Mouse (Mus musculus) intestine, embryonic 15.5 days (tissue): ENCODE data around the gene Cdca7. TPM values are rescaled to one million over a fixed set of nuclear protein-coding genes. Genes with fewer than 3 reads are reported as not detected.
A peak's percentile ranks its signal among the peaks of the same experiment; 100 is the strongest.

Source experiments
- ATAC-seq: fragments of 200-750 bp; cut with Nextera tagmentation; 2 replicates; pipeline ENCODE4 v1.8.0; 2017; ENCODE audit warnings: moderate TSS enrichment, moderate library complexity
- H3K27ac ChIP-seq: fragments of 300-500 bp; sonication (generic); 2 replicates; pipeline ENCODE4 v1.5.1; 2015; ENCODE audit warnings: mild to moderate bottlenecking, inconsistent platforms
- H3K27me3 ChIP-seq: fragments of 300-500 bp; sonication (generic); replicated peaks from 2 replicates; pipeline ENCODE4 v1.6.1; 2015; ENCODE audit warnings: inconsistent platforms
- H3K36me3 ChIP-seq: fragments of 300-500 bp; sonication (generic); 2 replicates; pipeline ENCODE4 v1.6.1; 2015; ENCODE audit warnings: inconsistent platforms
- H3K4me1 ChIP-seq: fragments of 300-500 bp; sonication (generic); replicated peaks from 2 replicates; pipeline ENCODE4 v1.6.1; 2015; ENCODE audit warnings: inconsistent platforms
- H3K4me2 ChIP-seq: fragments of 300-500 bp; sonication (generic); replicated peaks from 2 replicates; pipeline ENCODE4 v1.6.1; 2015; ENCODE audit warnings: mild to moderate bottlenecking, inconsistent platforms
- H3K4me3 ChIP-seq: fragments of 300-500 bp; sonication (generic); replicated peaks from 2 replicates; pipeline ENCODE4 v1.5.1; 2015; ENCODE audit warnings: inconsistent platforms
- H3K9ac ChIP-seq: fragments of 300-500 bp; sonication (generic); 2 replicates; pipeline ENCODE4 v1.6.1; 2015; ENCODE audit warnings: inconsistent platforms
- H3K9me3 ChIP-seq: fragments of 300-500 bp; sonication (generic); 2 replicates; pipeline ENCODE4 v1.6.1; 2016; ENCODE audit warnings: inconsistent platforms
- WGBS: fragments of 180-500 bp; shearing (Covaris S2); methylation state at CpG from one replicate; pipeline ENCODE4 v1.1.7; 2015; 5-methylcytosine and 5-hydroxymethylcytosine counted together
- polyA plus RNA-seq: library from polyadenylated mRNA; unstranded; fragments of >200 nt; fragmentation: Nextera tagmentation; extraction: Ambion mirVana; gene quantifications from 2 replicates; pipeline ENCODE4 v1.2.1, GENCODE M21; 2015

Cdca7 gene
- polyA plus RNA-seq, 1 experiment from 2014 or later, result 125 TPM

DNA sequence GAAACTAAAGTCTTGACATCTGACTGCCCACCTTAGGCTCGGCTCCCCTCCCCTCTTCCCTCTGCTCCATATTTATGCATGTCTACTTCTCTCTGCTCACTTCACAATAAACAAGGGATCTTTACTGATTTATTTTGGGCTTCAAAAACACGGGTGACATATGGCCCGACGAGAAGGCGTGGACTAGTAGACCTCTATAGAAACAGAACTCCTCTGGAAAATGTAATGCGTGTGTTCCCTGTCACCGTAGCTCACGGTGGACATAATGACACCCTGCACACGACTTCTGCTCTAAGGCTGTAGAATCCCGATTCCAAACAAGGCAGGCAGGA, 53.0 kb downstream of the Cdca7 start:
- WGBS, result 52% methylated on average over 10 of the region's 10 CpGs
- Histone ChIP-seq H3K27me3 (no peaks in the 10 kb centered on the region), H3K9ac (no peak overlapping the region), H3K27ac (no peak overlapping the region), H3K4me3 (no peak overlapping the region), H3K4me2 (no peak overlapping the region), H3K36me3 (no peaks in the 10 kb centered on the region), H3K9me3 (no peaks in the 10 kb centered on the region), H3K4me1 (no peaks in the 10 kb centered on the region)
- ATAC-seq, result no peak

GRCm38 (mm10) chr2:72529358-72530319, 53.7 kb downstream of the Cdca7 start:
- Histone ChIP-seq H3K9ac (no peak overlapping the region), H3K4me1 (no peaks in the 10 kb centered on the region), H3K4me3 (no peak overlapping the region), H3K4me2 (peak overlapping the region; percentile 22), H3K27ac (no peak overlapping the region), H3K27me3 (no peaks in the 10 kb centered on the region), H3K9me3 (no peaks in the 10 kb centered on the region), H3K36me3 (no peaks in the 10 kb centered on the region)
- no peak for ATAC-seq
- 49% methylated on average over 25 of the region's 25 CpGs for WGBS

DNA sequence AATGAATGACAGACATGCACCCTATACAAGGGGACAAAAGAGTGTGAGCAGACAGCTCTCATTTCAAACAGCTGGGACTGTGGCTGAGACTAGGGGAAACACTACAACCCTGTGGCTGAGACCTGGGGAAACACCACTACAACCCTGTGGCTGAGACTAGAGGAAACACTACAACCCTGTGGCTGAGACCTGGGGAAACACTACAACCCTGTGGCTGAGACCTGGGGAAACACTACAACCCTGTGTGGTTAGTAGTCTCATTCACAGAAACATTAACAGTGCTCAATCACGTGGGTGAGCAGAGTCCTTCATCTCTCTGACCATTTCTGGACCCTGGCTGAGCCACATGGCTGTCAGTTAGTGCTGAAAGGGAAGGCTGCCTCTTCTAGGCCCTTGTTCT, 59.9 kb downstream of the Cdca7 start:
- H3K36me3 ChIP-seq, result no peaks in the 10 kb centered on the region
- no peaks in the 10 kb centered on the region for H3K4me1 ChIP-seq
- no peak overlapping the region for H3K4me3 ChIP-seq
- ATAC-seq, result no peak
- no peaks in the 10 kb centered on the region for H3K9me3 ChIP-seq
- 58% methylated on average over 1 of the region's 1 CpGs for WGBS
- no peaks in the 10 kb centered on the region for H3K27me3 ChIP-seq
- H3K27ac ChIP-seq, result no peak overlapping the region
- H3K4me2 ChIP-seq, result no peak overlapping the region
- no peak overlapping the region for H3K9ac ChIP-seq

Other genes with a start within 250 kb of the Cdca7 start
- 17.0 and 17.7 TPM in 2 replicates for gene Map3k20, start 190.5 kb upstream of the Cdca7 start, polyA plus RNA-seq